Mouse (Mus musculus) ES-E14 (cell line): ENCODE data around the gene Ripor2.

ENCODE experiments used
- CHD2 ChIP-seq: IDR thresholded peaks from 2 replicates; pipeline ENCODE4 v1.6.1; 2014; ENCODE audit warnings: mild to moderate bottlenecking, low read depth, low read length, inconsistent platforms
- HCFC1 ChIP-seq: IDR thresholded peaks from 2 replicates; pipeline ENCODE4 v1.6.1; 2012; ENCODE audit warnings: low read length, inconsistent platforms, borderline replicate concordance; ENCODE audit not compliant: insufficient read depth
- MAFK ChIP-seq: IDR thresholded peaks from 2 replicates; pipeline ENCODE4 v1.6.1; 2014; ENCODE audit warnings: mild to moderate bottlenecking, low read depth, low read length, inconsistent platforms; ENCODE audit not compliant: insufficient read depth
- ZC3H11A ChIP-seq: IDR thresholded peaks from 2 replicates; pipeline ENCODE4 v1.6.1; 2012; ENCODE audit warnings: low read depth, mild to moderate bottlenecking, inconsistent platforms, low read length, borderline replicate concordance

- TF ChIP-seq HCFC1 (no peak), MAFK (no peak), ZC3H11A (no peak), CHD2 (no peak)
Observed at GRCm38 (mm10) chr13:24588603-24589002, 6.6 kb downstream of the Ripor2 start.
